Mouse (Mus musculus) lung, embryonic 15.5 days (tissue): ENCODE results near the gene Best3. TPM values are rescaled to one million over a fixed set of nuclear protein-coding genes. Genes with fewer than 3 reads are reported as not detected.
"Not testable (repeated sequence)": the region's sequence is repeated elsewhere in the genome, so short reads cannot be mapped to it uniquely, and the experiment has no call there.

Experiments
- ATAC-seq: fragments of 200-750 bp; cut with Nextera tagmentation; 2 replicates; pipeline ENCODE4 v1.8.0; 2017; ENCODE audit warnings: moderate number of reproducible peaks, borderline replicate concordance; ENCODE audit not compliant: low FRiP score, low TSS enrichment; ENCODE audit errors: extremely low read depth
- H3K27ac ChIP-seq: fragments of 300-500 bp; sonication (generic); 2 replicates; pipeline ENCODE4 v1.5.1; 2015; ENCODE audit warnings: moderate library complexity, mild to moderate bottlenecking, inconsistent platforms
- H3K27me3 ChIP-seq: fragments of 300-500 bp; sonication (generic); 2 replicates; pipeline ENCODE4 v1.6.1; 2015; ENCODE audit warnings: inconsistent platforms
- H3K36me3 ChIP-seq: fragments of 300-500 bp; sonication (generic); 2 replicates; pipeline ENCODE4 v1.6.1; 2015; ENCODE audit warnings: inconsistent platforms
- H3K4me1 ChIP-seq: fragments of 300-500 bp; sonication (generic); 2 replicates; pipeline ENCODE4 v1.6.1; 2015; ENCODE audit warnings: inconsistent platforms
- H3K4me2 ChIP-seq: fragments of 300-500 bp; sonication (generic); 2 replicates; pipeline ENCODE4 v1.6.1; 2015; ENCODE audit warnings: inconsistent platforms, mild to moderate bottlenecking, moderate library complexity
- H3K4me3 ChIP-seq: fragments of 300-500 bp; sonication (generic); 2 replicates; pipeline ENCODE4 v1.5.1; 2015; ENCODE audit warnings: mild to moderate bottlenecking, inconsistent platforms
- H3K9ac ChIP-seq: fragments of 300-500 bp; sonication (generic); 2 replicates; pipeline ENCODE4 v1.6.1; 2015; ENCODE audit warnings: inconsistent platforms
- H3K9me3 ChIP-seq: fragments of 300-500 bp; sonication (generic); 2 replicates; pipeline ENCODE4 v1.6.1; 2016; ENCODE audit warnings: inconsistent platforms
- WGBS: fragments of 180-500 bp; shearing (Covaris S2); methylation state at CpG from one replicate; pipeline ENCODE4 v1.1.7; 2015; 5-methylcytosine and 5-hydroxymethylcytosine counted together
- polyA plus RNA-seq: library from polyadenylated mRNA; unstranded; fragments of >200 nt; fragmentation: Nextera tagmentation; extraction: Ambion mirVana; gene quantifications from 2 replicates; pipeline ENCODE4 v1.2.1, GENCODE M21; 2015

Best3 gene
- polyA plus RNA-seq, 1 experiment from 2014 or later, result 0.14 TPM

DNA sequence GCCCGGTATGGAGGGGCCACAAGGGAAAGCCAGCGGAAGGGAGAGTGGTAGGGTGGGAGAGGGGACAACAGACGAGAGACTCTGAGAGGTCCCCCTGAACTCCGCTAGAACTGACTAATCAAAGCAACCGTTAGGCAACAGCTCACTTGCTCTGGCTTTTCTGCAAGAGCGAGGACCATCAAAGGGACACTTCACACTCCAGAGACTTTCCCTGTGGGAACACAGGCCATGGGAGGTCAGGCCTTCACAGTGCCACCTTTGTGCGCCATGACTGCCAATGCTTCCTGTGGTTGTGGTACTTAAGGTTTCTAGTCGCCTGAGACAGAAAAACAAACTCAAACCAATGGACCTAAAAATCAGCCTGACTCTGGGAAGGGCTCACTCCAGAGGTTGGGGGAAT, 24.9 kb downstream of the Best3 start:
- Histone ChIP-seq H3K27me3 (no peaks in the 10 kb centered on the region), H3K4me2 (no peak overlapping the region), H3K36me3 (no peaks in the 10 kb centered on the region), H3K27ac (no peak overlapping the region), H3K9ac (no peak overlapping the region), H3K9me3 (no peaks in the 10 kb centered on the region), H3K4me3 (no peak overlapping the region), H3K4me1 (peaks cover 12% of the 10 kb centered on the region)
- no peak for ATAC-seq
- 57% methylated on average over 8 of the region's 8 CpGs for WGBS

DNA sequence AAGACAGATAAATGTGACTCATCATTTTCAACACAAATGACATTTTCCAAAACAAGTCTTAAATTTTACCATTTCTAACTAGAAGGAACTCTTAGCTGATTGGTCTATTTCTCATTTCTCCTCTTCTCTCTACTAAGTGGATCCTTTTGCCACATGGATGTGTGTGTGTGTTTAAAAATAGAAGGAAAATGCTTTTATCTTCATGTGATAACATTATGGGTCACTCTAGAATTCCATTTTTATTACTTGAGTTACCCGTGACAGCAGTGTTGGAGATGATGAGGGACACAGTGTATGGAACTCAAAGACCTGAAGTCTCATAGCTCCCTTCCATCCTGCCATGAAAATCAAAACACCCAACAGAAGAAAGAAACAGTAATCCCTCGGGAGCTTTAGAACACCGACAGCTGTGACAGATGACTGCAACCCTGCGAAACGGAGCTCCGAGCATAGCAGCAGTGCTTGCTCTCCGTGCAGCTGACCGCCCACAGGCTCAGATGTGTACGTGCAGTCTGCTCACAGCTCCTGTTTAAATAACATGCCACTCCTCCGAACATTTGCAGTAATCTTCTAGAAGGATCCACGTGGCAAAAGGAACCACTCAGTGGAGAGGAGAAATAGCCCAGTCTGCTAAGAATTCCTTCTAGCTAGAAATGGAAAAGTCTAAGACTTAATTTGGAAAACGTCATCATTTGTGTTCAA, 27.7 kb downstream of the Best3 start:
- Histone ChIP-seq H3K9me3 (no peaks in the 10 kb centered on the region), H3K4me1 (peaks cover 12% of the 10 kb centered on the region), H3K36me3 (no peaks in the 10 kb centered on the region), H3K4me2 (peak overlapping the region; percentile 23), H3K9ac (no peak overlapping the region), H3K27me3 (no peaks in the 10 kb centered on the region), H3K27ac (peak overlapping the region; percentile 25), H3K4me3 (no peak overlapping the region)
- peak; percentile 90 for ATAC-seq
- WGBS, result 6% methylated on average over 12 of the region's 12 CpGs

DNA sequence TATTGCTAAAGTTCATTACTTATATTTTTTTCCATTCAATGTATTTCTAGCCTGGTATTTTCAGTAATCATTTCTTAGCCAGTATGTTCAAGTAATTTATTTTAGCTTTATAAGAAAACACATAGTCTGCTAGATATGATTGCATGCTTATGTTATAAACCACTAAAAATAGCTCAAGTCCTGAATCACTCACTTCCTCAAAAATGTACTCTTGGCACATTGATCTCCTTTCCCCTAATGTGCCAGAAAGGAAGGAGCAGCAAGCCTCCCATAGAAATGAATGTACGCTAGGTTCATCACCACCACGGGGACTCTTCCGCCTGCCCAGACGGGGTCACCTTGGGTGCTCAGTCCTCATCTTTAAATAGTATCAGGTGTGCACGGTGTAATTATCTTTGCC, 28.5 kb downstream of the Best3 start:
- WGBS, result 59% methylated on average over 5 of the region's 5 CpGs
- peak; percentile 40; the same call in 1 of the 2 replicates for ATAC-seq
- H3K9me3 ChIP-seq, result no peaks in the 10 kb centered on the region
- no peaks in the 10 kb centered on the region for H3K27me3 ChIP-seq
- H3K4me1 ChIP-seq, result peaks cover 12% of the 10 kb centered on the region
- no peak overlapping the region for H3K4me3 ChIP-seq
- no peak overlapping the region for H3K4me2 ChIP-seq
- H3K9ac ChIP-seq, result no peak overlapping the region
- no peaks in the 10 kb centered on the region for H3K36me3 ChIP-seq
- 0 out of 2 replicates have a peak overlapping the region, but pooled peaks have one; percentile 25 for H3K27ac ChIP-seq

DNA sequence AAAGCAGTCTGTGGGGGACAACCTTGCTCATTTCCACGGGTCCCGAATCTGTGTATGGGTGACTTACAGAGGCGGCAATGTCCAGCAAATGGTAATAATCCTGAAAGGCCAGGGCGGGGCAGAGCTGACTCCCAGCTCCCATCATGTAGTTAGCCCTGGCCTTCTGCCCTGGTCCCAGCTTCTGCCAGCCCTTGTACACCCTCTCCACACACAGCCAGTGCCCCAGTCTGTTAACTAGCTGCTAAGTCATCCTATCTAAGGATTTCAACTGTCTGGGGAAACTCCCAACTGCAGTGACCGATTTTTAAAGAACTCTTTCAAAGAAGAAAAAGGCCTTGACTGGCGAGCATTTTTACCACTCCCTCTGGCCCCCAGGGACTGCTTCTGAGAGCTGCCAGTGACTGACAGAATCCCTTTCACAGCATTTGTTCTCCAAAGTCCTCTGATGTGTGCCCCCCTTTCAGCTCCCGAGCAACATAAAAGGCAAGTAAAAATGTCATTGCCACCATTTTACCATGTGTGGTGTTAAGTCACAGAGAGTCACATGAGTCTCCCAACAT, 32.2 kb downstream of the Best3 start:
- 70% methylated on average over 7 of the region's 7 CpGs for WGBS
- no peak for ATAC-seq
- Histone ChIP-seq H3K27me3 (no peaks in the 10 kb centered on the region; the same call in 1 of the 2 replicates), H3K4me2 (no peak overlapping the region), H3K4me3 (no peak overlapping the region), H3K9me3 (no peaks in the 10 kb centered on the region), H3K27ac (no peak overlapping the region), H3K36me3 (no peaks in the 10 kb centered on the region), H3K9ac (no peak overlapping the region), H3K4me1 (peaks cover 13% of the 10 kb centered on the region)

DNA sequence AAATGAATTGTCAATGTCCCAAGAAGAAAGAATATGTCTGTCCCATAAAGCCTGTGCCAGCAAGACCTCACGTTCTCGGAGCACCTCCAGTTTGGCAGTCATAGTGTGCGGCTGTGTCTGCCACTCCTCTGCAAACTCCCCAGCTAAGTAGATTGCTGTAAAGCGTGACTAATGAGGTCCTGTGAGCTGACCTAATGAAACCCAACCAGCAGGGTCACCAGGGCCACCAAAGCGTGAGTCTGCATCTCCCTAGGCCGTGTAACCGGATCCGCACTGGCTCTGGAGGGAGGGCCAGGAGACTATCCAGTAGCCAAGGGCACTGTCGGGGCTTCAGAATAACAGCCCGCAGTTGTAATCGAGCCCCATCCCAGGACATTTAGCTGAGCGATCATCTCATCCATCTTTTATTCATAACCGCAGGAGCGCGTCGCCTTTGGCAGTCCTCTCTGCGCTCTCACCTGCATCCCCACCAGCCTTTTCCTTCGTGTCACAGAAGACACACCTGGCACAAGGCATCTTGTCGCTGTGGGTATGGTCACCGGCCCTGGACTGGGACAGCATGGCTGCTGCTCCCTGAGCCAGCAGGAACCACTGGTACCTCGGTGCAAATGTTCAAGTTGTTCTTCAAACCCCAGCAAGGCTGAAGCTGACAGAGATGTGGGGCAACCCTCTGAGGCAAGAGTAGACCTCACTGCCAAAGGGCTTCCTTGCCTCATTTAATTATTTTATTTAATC, 35.1 kb downstream of the Best3 start:
- no peak overlapping the region for H3K4me3 ChIP-seq
- H3K4me2 ChIP-seq, result no peak overlapping the region
- no peak overlapping the region for H3K9ac ChIP-seq
- no peaks in the 10 kb centered on the region for H3K9me3 ChIP-seq
- H3K36me3 ChIP-seq, result no peaks in the 10 kb centered on the region
- peaks cover 6% of the 10 kb centered on the region for H3K27me3 ChIP-seq
- no peak overlapping the region for H3K27ac ChIP-seq
- H3K4me1 ChIP-seq, result peaks cover 8% of the 10 kb centered on the region
- WGBS, result 22% methylated on average over 21 of the region's 21 CpGs
- ATAC-seq, result no peak

DNA sequence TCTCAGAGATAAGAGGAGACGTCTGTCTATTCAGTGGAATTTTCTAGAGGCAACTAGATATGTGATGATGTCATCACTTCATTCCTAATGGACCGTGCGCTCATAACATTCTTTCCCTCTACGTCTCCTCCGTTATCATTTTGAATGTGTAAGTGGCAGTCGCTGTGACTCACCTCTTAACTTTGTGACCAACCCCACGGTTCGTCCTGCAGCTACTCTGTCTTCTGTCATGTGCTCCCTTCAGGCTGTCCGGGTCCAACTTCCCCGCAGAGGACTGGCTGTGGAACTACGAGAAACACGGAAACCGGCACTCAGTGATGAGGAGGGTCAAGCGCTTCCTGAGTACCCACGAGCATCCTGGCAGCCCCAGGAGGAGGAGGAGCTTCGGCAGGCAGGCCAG, 37.6 kb downstream of the Best3 start:
- Histone ChIP-seq H3K4me2 (peak overlapping the region; percentile 58), H3K36me3 (no peaks in the 10 kb centered on the region), H3K4me3 (peak overlapping the region; percentile 22), H3K27me3 (peaks cover 6% of the 10 kb centered on the region), H3K27ac (no peak overlapping the region), H3K4me1 (peaks cover 8% of the 10 kb centered on the region), H3K9ac (no peak overlapping the region), H3K9me3 (no peaks in the 10 kb centered on the region)
- WGBS, result 10% methylated on average over 16 of the region's 16 CpGs
- no peak for ATAC-seq

DNA sequence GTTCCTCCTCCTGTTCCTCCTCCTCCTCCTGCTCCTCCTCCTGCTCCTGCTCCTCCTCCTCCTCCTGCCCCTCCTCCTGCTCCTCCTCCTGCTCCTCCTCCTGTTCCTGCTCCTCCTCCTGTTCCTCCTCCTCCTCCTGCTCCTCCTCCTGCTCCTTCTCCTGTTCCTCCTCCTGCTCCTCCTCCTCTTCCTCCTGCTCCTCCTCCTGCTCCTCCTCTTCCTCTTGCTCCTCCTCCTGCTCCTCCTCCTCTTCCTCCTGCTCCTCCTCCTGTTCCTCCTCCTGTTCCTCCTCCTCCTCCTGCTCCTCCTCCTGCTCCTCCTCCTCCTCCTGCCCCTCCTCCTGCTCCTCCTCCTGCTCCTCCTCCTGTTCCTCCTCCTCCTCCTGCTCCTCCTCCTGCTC, 39.7 kb downstream of the Best3 start:
- H3K4me1 ChIP-seq, H3K27me3 ChIP-seq: not testable (repeated sequence)

DNA sequence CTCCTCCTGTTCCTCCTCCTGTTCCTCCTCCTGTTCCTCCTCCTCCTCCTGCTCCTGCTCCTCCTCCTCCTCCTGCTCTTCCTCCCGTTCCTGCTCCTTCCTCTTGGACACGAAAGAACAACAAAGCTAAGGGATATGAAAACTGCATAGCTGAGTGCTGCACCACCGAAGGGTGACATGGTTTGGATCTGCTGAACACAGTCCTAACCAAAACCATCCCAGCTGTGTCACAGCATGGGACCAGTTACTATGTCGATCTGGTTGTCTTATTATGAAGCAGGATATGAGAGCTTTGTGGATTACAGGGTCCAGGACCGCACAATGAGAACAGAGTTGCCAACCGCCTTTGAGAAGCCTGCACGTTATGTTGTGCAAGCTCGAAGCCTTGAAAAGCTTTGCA, 40.1 kb downstream of the Best3 start:
- Histone ChIP-seq H3K9ac (no peak overlapping the region), H3K4me1 (peaks cover 8% of the 10 kb centered on the region), H3K4me2 (no peak overlapping the region), H3K9me3 (no peaks in the 10 kb centered on the region), H3K36me3 (no peaks in the 10 kb centered on the region), H3K4me3 (no peak overlapping the region), H3K27me3 (peaks cover 6% of the 10 kb centered on the region), H3K27ac (no peak overlapping the region)
- 66% methylated on average over 8 of the region's 8 CpGs for WGBS
- no peak for ATAC-seq

More for the DNA sequence above, 39.7 kb downstream of the Best3 start:
- not testable (repeated sequence) for H3K9ac ChIP-seq, H3K4me3 ChIP-seq, H3K4me2 ChIP-seq, H3K27ac ChIP-seq, H3K36me3 ChIP-seq, H3K9me3 ChIP-seq, ATAC-seq

DNA sequence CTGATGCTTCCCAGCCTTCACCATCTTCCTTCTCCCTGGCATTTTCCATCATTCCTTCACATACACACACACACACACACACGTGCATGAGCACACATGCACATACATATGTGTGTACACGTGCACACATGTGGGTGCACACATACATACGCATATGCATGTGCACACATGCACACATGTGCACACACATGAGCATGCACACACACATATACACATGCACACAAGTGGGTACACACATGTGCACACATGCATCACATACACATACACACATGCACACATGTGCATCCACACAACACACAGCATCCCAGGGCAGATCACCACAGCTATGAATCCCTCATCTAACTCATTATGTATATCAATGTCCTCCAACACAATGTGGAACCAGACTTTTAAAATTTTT, 45.0 kb downstream of the Best3 start:
- no peak overlapping the region for H3K4me2 ChIP-seq
- no peak overlapping the region for H3K9ac ChIP-seq
- no peaks in the 10 kb centered on the region for H3K36me3 ChIP-seq
- peaks cover 3% of the 10 kb centered on the region; the same call in 1 of the 2 replicates for H3K4me1 ChIP-seq
- ATAC-seq, result no peak
- WGBS, result 90% methylated on average over 3 of the region's 3 CpGs
- no peaks in the 10 kb centered on the region for H3K9me3 ChIP-seq
- no peaks in the 10 kb centered on the region for H3K27me3 ChIP-seq
- no peak overlapping the region for H3K4me3 ChIP-seq
- no peak overlapping the region for H3K27ac ChIP-seq

DNA sequence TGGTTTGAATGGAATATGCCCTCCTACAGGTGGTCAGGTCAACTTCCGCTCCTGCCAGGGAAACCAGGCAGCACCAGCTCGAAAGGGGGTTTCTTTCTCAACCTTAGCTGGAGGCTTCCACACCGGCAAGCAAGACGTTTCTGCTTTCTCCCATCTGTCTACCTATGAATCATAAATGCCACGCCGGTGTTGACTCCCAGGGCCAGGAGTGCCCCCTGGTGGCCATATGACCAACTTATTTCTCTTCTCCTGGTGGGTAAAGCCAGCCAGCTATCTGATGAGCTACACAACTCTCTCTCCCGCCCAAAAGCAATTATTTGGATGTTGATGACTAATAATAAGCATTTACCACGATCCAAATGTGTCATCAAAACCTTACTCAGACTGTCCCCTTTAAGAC, 47.7 kb downstream of the Best3 start:
- Histone ChIP-seq H3K4me1 (peaks cover 3% of the 10 kb centered on the region; the same call in 1 of the 2 replicates), H3K9me3 (no peaks in the 10 kb centered on the region), H3K36me3 (no peaks in the 10 kb centered on the region), H3K27ac (no peak overlapping the region), H3K4me3 (no peak overlapping the region), H3K4me2 (no peak overlapping the region), H3K9ac (no peak overlapping the region), H3K27me3 (no peaks in the 10 kb centered on the region)
- peak; percentile 43; the same call in 1 of the 2 replicates for ATAC-seq
- 14% methylated on average over 8 of the region's 8 CpGs for WGBS

DNA sequence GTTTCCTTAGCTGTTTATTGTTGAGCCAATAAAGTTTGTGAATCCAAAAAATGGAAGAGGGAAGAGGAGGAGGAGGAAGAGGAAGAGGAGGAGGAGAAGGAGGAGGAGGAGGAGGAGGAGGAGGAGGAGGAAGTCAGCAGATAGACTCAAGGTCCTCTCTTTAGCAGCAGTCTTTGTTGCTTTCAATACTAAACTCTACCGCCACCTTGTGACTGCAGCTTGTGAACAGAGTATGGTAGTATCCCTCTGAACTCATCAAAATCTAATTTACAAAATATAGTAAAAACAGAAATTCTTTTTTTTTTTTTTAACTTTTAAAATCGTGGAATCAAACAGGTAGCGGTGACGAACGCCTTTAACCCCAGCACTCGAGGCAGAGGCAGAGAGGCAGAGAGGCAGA, 54.2 kb downstream of the Best3 start:
- Histone ChIP-seq H3K27ac (no peak overlapping the region), H3K4me1 (peaks cover 10% of the 10 kb centered on the region), H3K4me2 (no peak overlapping the region), H3K9me3 (no peaks in the 10 kb centered on the region), H3K27me3 (0 out of 2 replicates have a peak, but pooled peaks cover 2% of the 10 kb centered on the region), H3K9ac (no peak overlapping the region), H3K4me3 (no peak overlapping the region), H3K36me3 (no peaks in the 10 kb centered on the region)
- no peak for ATAC-seq
- WGBS, result 58% methylated on average over 6 of the region's 6 CpGs

DNA sequence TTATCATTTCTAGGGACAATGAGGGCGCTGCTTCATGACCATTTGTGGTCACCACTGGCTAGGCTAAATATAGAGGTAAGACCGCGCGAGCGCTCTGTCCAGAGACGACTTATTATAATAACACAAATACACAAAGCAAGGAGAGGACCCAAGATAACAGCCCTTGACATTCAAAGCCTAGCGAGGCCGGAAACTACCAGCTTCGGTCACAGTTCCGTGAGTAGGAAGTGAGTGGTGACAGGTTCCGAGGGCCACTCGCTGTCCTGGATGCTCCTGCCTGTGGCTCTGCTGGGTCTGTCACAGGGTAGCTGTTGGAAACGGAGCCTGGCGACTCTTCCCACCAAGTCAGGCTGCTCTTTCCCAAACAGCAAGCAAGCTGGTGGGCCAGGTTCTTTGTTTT, 56.2 kb downstream of the Best3 start:
- no peaks in the 10 kb centered on the region for H3K9me3 ChIP-seq
- peak overlapping the region; percentile 11; the same call in 1 of the 2 replicates for H3K4me2 ChIP-seq
- 0 out of 2 replicates have a peak, but pooled peaks cover 10% of the 10 kb centered on the region for H3K27me3 ChIP-seq
- peaks cover 24% of the 10 kb centered on the region for H3K4me1 ChIP-seq
- no peaks in the 10 kb centered on the region for H3K36me3 ChIP-seq
- ATAC-seq, result no peak
- H3K4me3 ChIP-seq, result no peak overlapping the region
- 42% methylated on average over 14 of the region's 14 CpGs for WGBS
- no peak overlapping the region for H3K27ac ChIP-seq
- H3K9ac ChIP-seq, result no peak overlapping the region
